Mouse (Mus musculus) testis, adult 2 months (tissue): ENCODE results near the gene Mfsd14a.

ENCODE experiments used
- CTCF ChIP-seq: fragments of 200-500 bp; IDR thresholded peaks from 2 replicates; pipeline ENCODE4 v1.5.1; 2012; ENCODE audit warnings: low read depth, mild to moderate bottlenecking, inconsistent platforms, low read length, moderate library complexity; ENCODE audit not compliant: control insufficient read depth, insufficient read depth, insufficient replicate concordance
- POLR2A ChIP-seq: fragments of 200-500 bp; IDR thresholded peaks from 2 replicates; pipeline ENCODE4 v1.6.1; 2012; ENCODE audit warnings: low read depth, mild to moderate bottlenecking, inconsistent platforms, low read length, moderate library complexity; ENCODE audit not compliant: control insufficient read depth

- TF ChIP-seq CTCF, result no peak
- TF ChIP-seq POLR2A, result no peak
Measured at GRCm38 (mm10) chr3:116695666-116695985, 33.1 kb upstream of the Mfsd14a start.
